ENCODE assay signal across 8 mouse cellular contexts in genomic region chr5:111601711-111602521, GRCm38 (mm10).
DNase-seq lines count a peak whose midpoint lies in the region; ATAC-seq and TF ChIP-seq lines count a peak whose summit lies in the region.
"Had no signal": no experiment of that assay in that cellular context is flagged by ENCODE, and none has a peak within 500 bp of the region (broad histone marks: within the 10 kb centered on the region; RNA-seq: fewer than 3 reads in every experiment).

No protein-coding gene starts in this region.

- ATAC-seq in embryonic facial prominence, embryonic 12.5 days (ENCODE audit: insufficient number of reproducible peaks, insufficient read depth, low FRiP score, low TSS enrichment), result peak; percentile 78
- ATAC-seq: Patski had no signal

- H3K9ac ChIP-seq in embryonic facial prominence, embryonic 12.5 days, result no peak overlapping the region

- H3K27me3 ChIP-seq in embryonic facial prominence, embryonic 12.5 days, result no peaks in the 10 kb centered on the region
- peaks cover 23% of the 10 kb centered on the region for H3K27me3 ChIP-seq in limb, embryonic 10.5 days (ENCODE audit: low read depth, poor library complexity, severe bottlenecking)
- H3K27me3 ChIP-seq in thymus, adult 2 months (ENCODE audit: control insufficient read depth, insufficient read depth, low read length), result no peaks in the 10 kb centered on the region

- H3K36me3 ChIP-seq in embryonic facial prominence, embryonic 12.5 days, result no peaks in the 10 kb centered on the region
- H3K36me3 ChIP-seq in limb, embryonic 10.5 days, result no peaks in the 10 kb centered on the region
- no peaks in the 10 kb centered on the region for H3K36me3 ChIP-seq in thymus, adult 2 months (ENCODE audit: control insufficient read depth, insufficient read depth, low read length)

- H3K9me3 ChIP-seq in embryonic facial prominence, embryonic 12.5 days, result no peaks in the 10 kb centered on the region
- H3K9me3 ChIP-seq in limb, embryonic 10.5 days (replicated peaks), result no peaks in the 10 kb centered on the region

- no peak overlapping the region for H3K4me2 ChIP-seq in embryonic facial prominence, embryonic 12.5 days (replicated peaks)

- 25% methylated on average over 23 of the region's 26 CpGs for WGBS in embryonic facial prominence, embryonic 12.5 days
- 40% methylated on average over 24 of the region's 26 CpGs for WGBS in limb, embryonic 10.5 days
- WGBS in thymus, adult 2 months, result 93% methylated on average over 26 of the region's 26 CpGs

- H3K4me1 ChIP-seq in embryonic facial prominence, embryonic 12.5 days, result peaks cover 53% of the 10 kb centered on the region
- peaks cover 49% of the 10 kb centered on the region for H3K4me1 ChIP-seq in limb, embryonic 10.5 days
- no peaks in the 10 kb centered on the region for H3K4me1 ChIP-seq in thymus, adult 2 months (replicated peaks; ENCODE audit: control insufficient read depth, insufficient read depth, low read length)

- no peak for TF ChIP-seq CTCF in thymus, adult 2 months (IDR thresholded peaks at IDR 0.05; ENCODE audit: borderline replicate concordance, control insufficient read depth, extremely low read depth, insufficient read depth, low read length, poor library complexity)

- no peak for TF ChIP-seq POLR2A in thymus, adult 2 months (IDR thresholded peaks at IDR 0.05; ENCODE audit: control insufficient read depth, extremely low read depth, insufficient read depth, low read length, poor library complexity)

- peak; percentile 33 for DNase-seq in layer of hippocampus, adult 11-12 months (ENCODE audit: low spot score)
- no peak for DNase-seq in layer of hippocampus, postnatal 25 days (ENCODE audit: extremely low spot score in 1 of 2, low spot score in 1 of 2)
- DNase-seq in NIH3T3 (ENCODE audit: low read depth), result peak; percentile 86
- DNase-seq in limb, embryonic 10.5 days (ENCODE audit: low spot score), result peak; percentile 85
- no peak for DNase-seq in right cerebral cortex, postnatal 36 days (ENCODE audit: low spot score in 2 of 2)
- DNase-seq in thymus, adult 2 months, result no peak

- H3K4me3 ChIP-seq in embryonic facial prominence, embryonic 12.5 days, result no peak overlapping the region
- H3K4me3 ChIP-seq in limb, embryonic 10.5 days, result peak overlapping the region; percentile 10; the same call in 1 of the 2 replicates
- H3K4me3 ChIP-seq in thymus, adult 2 months (ENCODE audit: control insufficient read depth, insufficient read depth, low read length), result no peak overlapping the region

- H3K27ac ChIP-seq in embryonic facial prominence, embryonic 12.5 days, result peak overlapping the region; percentile 91
- H3K27ac ChIP-seq in limb, embryonic 10.5 days, result peak overlapping the region; percentile 85
- no peak overlapping the region for H3K27ac ChIP-seq in thymus, adult 2 months (ENCODE audit: control insufficient read depth, insufficient read depth, low read length)

Comparison
In these comparisons a context has a peak if more than half of its experiments do, and no peak if none do; other contexts are left out.
1. DNase-seq: peak in layer of hippocampus, adult 11-12 months (single experiment), NIH3T3 (single experiment) and limb, embryonic 10.5 days (single experiment); none in layer of hippocampus, postnatal 25 days (0 of 2), right cerebral cortex, postnatal 36 days (0 of 2) and thymus, adult 2 months (single experiment).